Mouse (Mus musculus) E14TG2a.4 (cell line): ENCODE results near the gene Iqschfp.

Experiments
- H3K27me3 ChIP-seq: 2 replicates; pipeline ENCODE4 v1.6.1; 2014; ENCODE audit warnings: low read length, control low read depth; ENCODE audit not compliant: insufficient read depth
- H3K36me3 ChIP-seq: 2 replicates; pipeline ENCODE4 v1.6.1; 2014; ENCODE audit warnings: low read length, control low read depth; ENCODE audit not compliant: insufficient read depth
- H3K4me1 ChIP-seq: replicated peaks from 2 replicates; pipeline ENCODE4 v1.6.1; 2014; ENCODE audit warnings: low read depth, low read length, control low read depth
- H3K4me3 ChIP-seq: replicated peaks from 2 replicates; pipeline ENCODE4 v1.5.1; 2014; ENCODE audit warnings: mild to moderate bottlenecking, low read length
- H3K9me3 ChIP-seq: 2 replicates; pipeline ENCODE4 v1.6.1; 2014; ENCODE audit warnings: low read length, control low read depth
- CTCF ChIP-seq: conservative IDR thresholded peaks from 2 replicates; pipeline ENCODE4 v1.5.1; 2014; ENCODE audit warnings: low read length
- NANOG ChIP-seq: IDR thresholded peaks from 2 replicates; pipeline ENCODE4 v1.6.1; 2014; ENCODE audit warnings: borderline replicate concordance, low read length, mixed read lengths
- POU5F1 ChIP-seq: IDR thresholded peaks from 2 replicates; pipeline ENCODE4 v1.6.1; 2014; ENCODE audit warnings: low read length, borderline replicate concordance

Iqschfp gene

DNA sequence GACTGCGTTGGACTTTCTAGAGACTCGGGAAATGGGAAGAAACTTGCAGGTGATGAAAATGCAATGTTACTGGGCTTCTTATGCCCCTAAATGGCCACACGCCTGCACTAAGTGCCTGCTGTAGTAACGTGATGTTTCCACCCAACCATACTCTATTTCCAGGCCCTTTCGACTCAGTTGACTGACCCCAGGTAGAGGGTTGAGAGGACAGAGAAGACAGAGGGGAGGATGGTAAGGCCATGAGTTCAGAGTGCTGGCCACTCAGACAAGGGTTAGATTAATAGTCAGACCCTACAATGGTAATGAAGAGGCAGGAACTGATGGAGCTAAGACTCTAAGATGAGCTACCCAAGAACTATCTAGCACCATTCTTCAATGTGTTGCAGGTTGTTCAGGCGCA is 768.0 kb downstream of the Iqschfp start:
- Histone ChIP-seq H3K27me3 (peaks cover 12% of the 10 kb centered on the region; the same call in 1 of the 2 replicates), H3K9me3 (no peaks in the 10 kb centered on the region), H3K4me3 (no peak overlapping the region), H3K4me1 (no peaks in the 10 kb centered on the region), H3K36me3 (no peaks in the 10 kb centered on the region)
- TF ChIP-seq NANOG (no peak), POU5F1 (no peak), CTCF (no peak)

DNA sequence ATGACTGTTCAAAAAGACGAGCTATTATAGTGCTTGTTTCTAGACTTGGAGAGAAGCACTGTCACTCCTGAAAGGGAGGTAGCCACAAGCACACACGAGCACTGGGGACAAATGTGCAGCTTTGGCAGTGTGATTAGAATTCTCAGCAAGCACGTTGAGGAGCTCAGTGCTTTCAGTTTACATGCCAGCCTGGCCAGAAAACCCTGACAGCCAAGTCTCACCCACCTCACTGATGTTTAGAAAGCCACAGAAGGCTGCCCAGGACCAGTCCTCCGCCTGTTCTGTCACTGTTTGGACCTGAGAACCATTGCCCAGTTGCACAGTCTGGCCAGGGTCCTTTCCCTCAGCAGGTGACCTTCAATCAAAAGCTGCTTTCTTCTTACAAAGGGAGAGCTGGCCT is 768.5 kb downstream of the Iqschfp start:
- no peak overlapping the region for H3K4me3 ChIP-seq
- no peak for TF ChIP-seq POU5F1
- no peak for TF ChIP-seq CTCF
- no peak for TF ChIP-seq NANOG
- H3K4me1 ChIP-seq, result no peaks in the 10 kb centered on the region
- H3K36me3 ChIP-seq, result no peaks in the 10 kb centered on the region
- H3K9me3 ChIP-seq, result no peaks in the 10 kb centered on the region
- peaks cover 12% of the 10 kb centered on the region; the same call in 1 of the 2 replicates for H3K27me3 ChIP-seq

DNA sequence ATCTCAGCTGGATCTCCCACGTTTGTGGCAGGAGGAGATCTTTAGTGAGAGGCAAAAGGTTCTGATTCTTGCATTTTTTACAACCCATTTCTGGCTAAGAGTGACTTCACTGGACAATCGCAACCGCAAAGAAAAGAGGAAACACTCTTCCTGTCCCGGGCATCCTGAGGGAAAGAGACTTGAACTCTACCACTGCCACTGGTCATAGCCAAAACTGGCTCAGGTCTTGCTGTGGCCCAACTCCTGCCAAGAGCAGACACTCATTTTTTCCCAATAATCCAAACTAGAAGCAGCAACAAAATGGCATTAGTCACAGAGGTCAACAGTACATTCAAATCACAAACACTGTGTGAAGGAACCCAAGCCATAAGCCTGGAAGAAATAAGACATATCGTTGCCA is 770.4 kb downstream of the Iqschfp start:
- no peak for TF ChIP-seq POU5F1
- no peak for TF ChIP-seq NANOG
- no peak for TF ChIP-seq CTCF

DNA sequence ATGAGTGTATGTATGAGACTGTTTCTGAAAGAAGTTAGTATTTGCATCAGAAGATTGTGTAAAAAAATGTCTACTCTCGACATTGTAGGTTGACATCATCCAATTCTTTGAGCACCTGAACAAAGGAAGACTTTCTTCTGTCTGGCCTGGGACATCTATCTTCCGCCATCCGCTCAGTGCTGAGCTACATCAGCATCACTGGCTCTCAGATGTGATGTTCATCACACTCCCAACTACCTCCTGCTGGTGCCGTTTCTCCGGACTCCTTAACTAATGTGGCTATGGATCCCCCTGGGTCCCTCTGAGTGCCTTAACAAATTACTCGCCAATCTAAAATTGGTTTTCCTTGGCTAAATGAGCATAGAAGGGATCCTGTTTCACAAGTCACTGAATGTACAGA is 772.3 kb downstream of the Iqschfp start:
- Histone ChIP-seq H3K4me3 (no peak overlapping the region), H3K36me3 (no peaks in the 10 kb centered on the region), H3K9me3 (no peaks in the 10 kb centered on the region), H3K27me3 (peaks cover 12% of the 10 kb centered on the region; the same call in 1 of the 2 replicates), H3K4me1 (no peaks in the 10 kb centered on the region)
- TF ChIP-seq POU5F1 (no peak), CTCF (no peak), NANOG (no peak)

More for the DNA sequence above, 770.4 kb downstream of the Iqschfp start:
- H3K27me3 ChIP-seq, result peaks cover 13% of the 10 kb centered on the region; the same call in 1 of the 2 replicates
- no peaks in the 10 kb centered on the region for H3K4me1 ChIP-seq
- H3K36me3 ChIP-seq, result no peaks in the 10 kb centered on the region
- no peak overlapping the region for H3K4me3 ChIP-seq
- no peaks in the 10 kb centered on the region for H3K9me3 ChIP-seq

DNA sequence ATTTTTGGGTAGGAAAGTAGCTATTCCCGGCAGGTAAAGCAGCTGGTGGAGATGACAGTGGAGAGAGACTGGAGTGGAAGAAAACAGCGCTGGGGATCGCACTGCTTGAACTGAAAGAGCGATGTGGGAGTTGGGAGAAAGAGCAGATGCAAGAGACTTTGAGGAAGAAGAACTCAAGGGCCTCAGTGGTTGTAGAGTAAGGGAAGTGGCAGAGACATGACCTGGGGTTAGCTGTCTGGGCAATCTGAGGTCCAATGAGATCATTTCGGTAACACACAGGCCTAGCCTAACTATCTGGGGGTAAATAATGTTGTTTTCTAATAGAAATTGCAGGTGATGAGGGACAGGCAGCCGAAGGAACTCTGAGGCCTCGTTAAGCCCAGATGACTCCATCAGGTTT is 774.3 kb downstream of the Iqschfp start:
- TF ChIP-seq POU5F1 (no peak), NANOG (no peak), CTCF (no peak)
- Histone ChIP-seq H3K36me3 (no peaks in the 10 kb centered on the region), H3K4me1 (no peaks in the 10 kb centered on the region), H3K9me3 (no peaks in the 10 kb centered on the region), H3K27me3 (peaks cover 12% of the 10 kb centered on the region; the same call in 1 of the 2 replicates), H3K4me3 (no peak overlapping the region)

DNA sequence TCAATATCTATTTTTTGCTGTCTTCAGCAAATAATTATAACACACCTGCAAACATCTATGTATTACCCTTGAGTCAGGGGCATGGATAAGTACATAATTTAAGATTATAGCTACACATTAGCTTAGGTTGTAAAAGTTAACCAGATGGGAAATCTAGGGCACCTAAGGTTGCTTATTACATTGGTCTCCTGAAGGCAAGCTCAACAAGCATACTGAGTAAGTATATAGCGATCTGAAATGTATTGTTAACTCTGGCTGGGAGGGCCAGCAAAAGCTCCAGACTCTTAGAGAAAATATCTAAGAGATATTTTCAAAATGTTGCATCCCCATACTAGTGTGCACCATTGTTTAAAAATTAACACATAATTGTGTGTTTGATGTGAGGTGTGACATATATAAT is 775.8 kb downstream of the Iqschfp start:
- H3K9me3 ChIP-seq, result no peaks in the 10 kb centered on the region
- no peak for TF ChIP-seq CTCF
- no peaks in the 10 kb centered on the region for H3K36me3 ChIP-seq
- H3K27me3 ChIP-seq, result 0 out of 2 replicates have a peak, but pooled peaks cover 5% of the 10 kb centered on the region
- no peaks in the 10 kb centered on the region for H3K4me1 ChIP-seq
- no peak overlapping the region for H3K4me3 ChIP-seq

DNA sequence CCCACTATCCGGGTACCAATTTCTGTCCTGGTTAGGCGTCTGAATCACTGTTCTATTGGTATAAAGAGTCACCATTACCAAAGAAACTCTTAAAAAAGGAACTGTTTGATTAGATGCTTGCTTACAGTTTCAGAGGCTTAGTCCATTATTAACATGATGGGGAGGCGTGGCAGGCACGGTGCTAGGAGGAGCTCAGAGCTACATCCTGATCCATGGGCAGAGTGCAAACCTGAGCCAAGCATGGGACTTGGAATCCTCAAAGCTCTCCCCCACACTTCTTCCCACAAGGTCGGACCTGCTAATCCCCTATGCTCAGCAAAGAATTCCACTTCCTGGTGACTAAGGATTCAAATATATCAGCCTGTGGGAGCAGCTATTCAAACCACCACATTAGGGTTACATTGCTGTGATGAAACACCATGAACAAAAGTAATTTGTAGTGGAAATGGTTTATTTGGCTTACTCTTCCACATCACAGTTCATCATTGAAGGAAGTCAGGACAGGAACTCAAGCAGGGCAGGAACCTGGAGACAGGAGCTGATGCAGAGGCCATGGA is 777.5 kb downstream of the Iqschfp start:
- Histone ChIP-seq H3K27me3 (0 out of 2 replicates have a peak, but pooled peaks cover 2% of the 10 kb centered on the region), H3K4me1 (no peaks in the 10 kb centered on the region), H3K9me3 (no peaks in the 10 kb centered on the region), H3K36me3 (no peaks in the 10 kb centered on the region), H3K4me3 (no peak overlapping the region)
- no peak for TF ChIP-seq POU5F1
- TF ChIP-seq CTCF, result no peak
- TF ChIP-seq NANOG, result no peak

DNA sequence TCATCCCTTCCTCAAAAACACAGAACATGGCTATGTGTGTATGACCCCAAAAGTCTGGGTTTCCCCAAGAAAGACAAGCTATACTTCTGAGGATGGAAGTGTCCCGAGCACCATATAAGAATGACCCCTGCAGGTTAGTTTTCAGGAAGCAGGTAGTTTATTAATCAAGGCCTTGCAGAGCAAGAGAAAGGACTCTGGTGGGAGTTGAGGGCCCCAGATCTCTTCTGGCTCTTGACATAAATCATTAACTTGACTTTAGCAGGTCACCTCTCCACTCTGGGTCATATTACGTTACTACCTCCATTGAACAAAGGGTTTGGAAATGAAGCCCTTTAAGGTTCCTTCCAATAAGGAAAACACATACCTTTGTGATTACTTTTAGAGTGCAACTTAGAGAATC is 782.7 kb downstream of the Iqschfp start:
- Histone ChIP-seq H3K9me3 (peaks cover 3% of the 10 kb centered on the region), H3K4me1 (peaks cover 12% of the 10 kb centered on the region; the same call in 1 of the 2 replicates), H3K27me3 (no peaks in the 10 kb centered on the region), H3K36me3 (no peaks in the 10 kb centered on the region), H3K4me3 (no peak overlapping the region)
- TF ChIP-seq POU5F1 (no peak), NANOG (no peak), CTCF (no peak)
